8 mouse cellular contexts compared by ENCODE assay signal in genomic region chr13:8202681-8203476, GRCm38 (mm10). TPM values are rescaled to one million over a fixed set of nuclear protein-coding genes. Genes with fewer than 3 reads are reported as not detected.
DNase-seq lines count a peak whose midpoint lies in the region; ATAC-seq lines count a peak whose summit lies in the region.

TSS of gene Adarb2 (plus strand) at chr13:8202866.

- H3K4me1 ChIP-seq in neural tube, embryonic 14.5 days (ENCODE audit: control insufficient read depth, insufficient read depth, low read length) = no peaks in the 10 kb centered on the region

- H3K4me2 ChIP-seq in neural tube, embryonic 14.5 days (ENCODE audit: low read depth, low read length) = peak within 1 kb of the TSS; percentile 96

- H3K4me3 ChIP-seq in neural tube, embryonic 14.5 days (ENCODE audit: low read depth, low read length) = peak within 1 kb of the TSS; percentile 48

- H3K36me3 ChIP-seq in neural tube, embryonic 14.5 days (ENCODE audit: control insufficient read depth, insufficient read depth, low read length) = no peaks in the 10 kb centered on the region

- intact Hi-C loops in left cerebral cortex, postnatal 10 days (cut with DNase I) = no loop called here

- peak within 1 kb of the TSS; percentile 44; the same call in 1 of the 2 replicates for H3K27ac ChIP-seq in neural tube, embryonic 14.5 days (ENCODE audit: low read depth, low read length)

- peak; percentile 93 for ATAC-seq in neural tube, embryonic 14.5 days (ENCODE audit: low read depth)

- peak within 1 kb of the TSS; percentile 65 for H3K9ac ChIP-seq in neural tube, embryonic 14.5 days (replicated peaks; ENCODE audit: low read depth, low read length)

- WGBS in neural tube, embryonic 14.5 days = under 1% methylated on average over 26 of the region's 26 CpGs

- H3K9me3 ChIP-seq in neural tube, embryonic 14.5 days (ENCODE audit: control insufficient read depth, low read length) = no peaks in the 10 kb centered on the region

- peak; percentile 65 for DNase-seq in layer of hippocampus, adult 11-12 months (ENCODE audit: low spot score)
- no peak for DNase-seq in layer of hippocampus, adult 9-10 months (ENCODE audit: low spot score)
- peak; percentile 25 to 57 for DNase-seq in cerebellum, postnatal 4 days (ENCODE audit: low spot score in 2 of 2)
- DNase-seq in frontal cortex, postnatal 36 days (ENCODE audit: low spot score in 2 of 2) = peak; percentile 73 to 77
- peak; percentile 34 to 71 for DNase-seq in left cerebral cortex, postnatal 10 days (ENCODE audit: extremely low spot score in 1 of 2, low spot score in 2 of 2)
- no peak for DNase-seq in B cell, adult 2 months
- DNase-seq in lung, postnatal 36 days = no peak

- no peaks in the 10 kb centered on the region for H3K27me3 ChIP-seq in neural tube, embryonic 14.5 days (ENCODE audit: control insufficient read depth, insufficient read depth, low read length)

RNA-seq across cellular contexts. Expression of gene Adarb2, which starts in this region (rescaled TPM):
- 10 to 100 TPM; 28.1 to 29.2 TPM for total RNA-seq in left cerebral cortex, postnatal 10 days (2021)
- 30.1 and 36.7 TPM in 2 replicates for polyA plus RNA-seq in neural tube, embryonic 14.5 days (2014; fragmentation: Nextera tagmentation; extraction: Ambion mirVana)

Comparison
In these comparisons a context has a peak if more than half of its experiments do, and no peak if none do; other contexts are left out.
1. DNase-seq: peak in layer of hippocampus, adult 11-12 months (single experiment), cerebellum, postnatal 4 days (2 of 2), frontal cortex, postnatal 36 days (2 of 2) and left cerebral cortex, postnatal 10 days (2 of 2); none in layer of hippocampus, adult 9-10 months (single experiment), B cell, adult 2 months (0 of 2) and lung, postnatal 36 days (single experiment).